Mouse (Mus musculus) hindbrain, embryonic 11.5 days (tissue): ENCODE data around the gene Klf3. TPM values are rescaled to one million over a fixed set of nuclear protein-coding genes. Genes with fewer than 3 reads are reported as not detected.

Experiments
- ATAC-seq: fragments of 200-750 bp; cut with Nextera tagmentation; 2 replicates; pipeline ENCODE4 v1.8.0; 2017; ENCODE audit warnings: mild to moderate bottlenecking, moderate TSS enrichment, moderate library complexity; ENCODE audit not compliant: low FRiP score
- DNase-seq: peaks from one replicate; pipeline ENCODE4 v3.0.0-alpha.2; 2015; ENCODE audit warnings: low spot score
- H3K27ac ChIP-seq: fragments of 300-500 bp; sonication (generic); 2 replicates; pipeline ENCODE4 v1.5.1; 2014; ENCODE audit warnings: mild to moderate bottlenecking, low read depth, low read length
- H3K27me3 ChIP-seq: fragments of 300-500 bp; sonication (generic); 2 replicates; pipeline ENCODE4 v1.6.1; 2014; ENCODE audit warnings: mild to moderate bottlenecking, low read length, moderate library complexity, mixed read lengths; ENCODE audit not compliant: control insufficient read depth, insufficient read depth
- H3K36me3 ChIP-seq: fragments of 300-500 bp; sonication (generic); 2 replicates; pipeline ENCODE4 v1.6.1; 2014; ENCODE audit warnings: mild to moderate bottlenecking, low read length, moderate library complexity, mixed read lengths; ENCODE audit not compliant: control insufficient read depth, insufficient read depth
- H3K4me1 ChIP-seq: fragments of 300-500 bp; sonication (generic); replicated peaks from 2 replicates; pipeline ENCODE4 v1.6.1; 2014; ENCODE audit warnings: low read length, mixed read lengths; ENCODE audit not compliant: control insufficient read depth, insufficient read depth
- H3K4me2 ChIP-seq: fragments of 300-500 bp; sonication (generic); replicated peaks from 2 replicates; pipeline ENCODE4 v1.6.1; 2014; ENCODE audit warnings: mild to moderate bottlenecking, low read depth, low read length
- H3K4me3 ChIP-seq: fragments of 300-500 bp; sonication (generic); 2 replicates; pipeline ENCODE4 v1.5.1; 2014; ENCODE audit warnings: low read depth, low read length
- H3K9ac ChIP-seq: fragments of 300-500 bp; sonication (generic); 2 replicates; pipeline ENCODE4 v1.6.1; 2014; ENCODE audit warnings: low read depth, low read length
- H3K9me3 ChIP-seq: fragments of 300-500 bp; sonication (generic); 2 replicates; pipeline ENCODE4 v1.6.1; 2016; ENCODE audit warnings: low read length; ENCODE audit not compliant: control insufficient read depth
- WGBS: fragments of 180-500 bp; shearing (Covaris S2); extraction: QIAGEN DNeasy Blood & Tissue Kit; methylation state at CpG from one replicate; pipeline ENCODE4 v1.1.7; 2014; 5-methylcytosine and 5-hydroxymethylcytosine counted together
- polyA plus RNA-seq: library from polyadenylated mRNA; unstranded; fragments of >200 nt; fragmentation: Nextera tagmentation; extraction: Ambion mirVana; gene quantifications from 2 replicates; pipeline ENCODE4 v1.2.1, GENCODE M21; 2014

Klf3 gene
- polyA plus RNA-seq, 1 experiment from 2014 or later: 47.2 TPM

- 90% methylated on average over 1 of the region's 1 CpGs for WGBS
- Histone ChIP-seq H3K9ac (no peak overlapping the region), H3K36me3 (no peaks in the 10 kb centered on the region), H3K27me3 (no peaks in the 10 kb centered on the region), H3K27ac (no peak overlapping the region), H3K4me3 (no peak overlapping the region), H3K4me2 (no peak overlapping the region), H3K9me3 (no peaks in the 10 kb centered on the region), H3K4me1 (no peaks in the 10 kb centered on the region)
- ATAC-seq: no peak
- DNase-seq: no peak
Observed at GRCm38 (mm10) chr5:64834213-64834612, 31.0 kb downstream of the Klf3 start.

- 88% methylated on average over 4 of the region's 4 CpGs for WGBS
- Histone ChIP-seq H3K9ac (no peak overlapping the region), H3K27me3 (no peaks in the 10 kb centered on the region), H3K4me1 (no peaks in the 10 kb centered on the region), H3K4me3 (no peak overlapping the region), H3K36me3 (no peaks in the 10 kb centered on the region), H3K4me2 (no peak overlapping the region), H3K27ac (no peak overlapping the region), H3K9me3 (no peaks in the 10 kb centered on the region)
- ATAC-seq (no peak), DNase-seq (no peak)
Observed at GRCm38 (mm10) chr5:64835295-64835694, 32.1 kb downstream of the Klf3 start.

GRCm38 (mm10) chr5:64839016-64839599, 35.9 kb downstream of the Klf3 start:
- WGBS: 81% methylated on average over 6 of the region's 6 CpGs
- Histone ChIP-seq H3K4me3 (no peak overlapping the region), H3K4me2 (no peak overlapping the region), H3K27ac (no peak overlapping the region), H3K9me3 (no peaks in the 10 kb centered on the region), H3K9ac (no peak overlapping the region), H3K27me3 (no peaks in the 10 kb centered on the region), H3K4me1 (no peaks in the 10 kb centered on the region), H3K36me3 (no peaks in the 10 kb centered on the region)
- DNase-seq (no peak), ATAC-seq (no peak)

- Histone ChIP-seq H3K4me2 (no peak overlapping the region), H3K9me3 (no peaks in the 10 kb centered on the region), H3K9ac (no peak overlapping the region), H3K4me3 (no peak overlapping the region), H3K27me3 (no peaks in the 10 kb centered on the region), H3K36me3 (no peaks in the 10 kb centered on the region), H3K27ac (no peak overlapping the region), H3K4me1 (no peaks in the 10 kb centered on the region)
- no peak for ATAC-seq
- DNase-seq: no peak
- WGBS: 56% methylated on average over 1 of the region's 1 CpGs
Observed at GRCm38 (mm10) chr5:64840087-64840486, 36.9 kb downstream of the Klf3 start.

GRCm38 (mm10) chr5:64844622-64845021, 41.4 kb downstream of the Klf3 start:
- ATAC-seq (no peak), DNase-seq (no peak)
- Histone ChIP-seq H3K4me1 (no peaks in the 10 kb centered on the region), H3K4me3 (no peak overlapping the region), H3K9me3 (no peaks in the 10 kb centered on the region), H3K36me3 (no peaks in the 10 kb centered on the region), H3K9ac (no peak overlapping the region), H3K27ac (no peak overlapping the region), H3K4me2 (no peak overlapping the region), H3K27me3 (no peaks in the 10 kb centered on the region)
- 88% methylated on average over 3 of the region's 3 CpGs for WGBS

GRCm38 (mm10) chr5:64847305-64847704, 44.1 kb downstream of the Klf3 start:
- Histone ChIP-seq H3K27me3 (no peaks in the 10 kb centered on the region), H3K27ac (no peak overlapping the region), H3K4me3 (no peak overlapping the region), H3K9ac (no peak overlapping the region), H3K36me3 (no peaks in the 10 kb centered on the region), H3K4me1 (no peaks in the 10 kb centered on the region), H3K4me2 (no peak overlapping the region), H3K9me3 (no peaks in the 10 kb centered on the region)
- WGBS: 84% methylated on average over 2 of the region's 2 CpGs
- no peak for DNase-seq
- ATAC-seq: no peak

GRCm38 (mm10) chr5:64849892-64850291, 46.7 kb downstream of the Klf3 start:
- 0 out of 2 replicates have a peak, but pooled peaks cover under 1% of the 10 kb centered on the region for H3K9me3 ChIP-seq
- H3K4me1 ChIP-seq: no peaks in the 10 kb centered on the region
- H3K4me3 ChIP-seq: no peak overlapping the region
- H3K4me2 ChIP-seq: no peak overlapping the region
- H3K27ac ChIP-seq: no peak overlapping the region
- H3K9ac ChIP-seq: no peak overlapping the region
- DNase-seq (no peak), ATAC-seq (no peak)
- no peaks in the 10 kb centered on the region for H3K36me3 ChIP-seq
- 92% methylated on average over 7 of the region's 7 CpGs for WGBS
- H3K27me3 ChIP-seq: no peaks in the 10 kb centered on the region

- H3K4me1 ChIP-seq: no peaks in the 10 kb centered on the region
- H3K4me3 ChIP-seq: no peak overlapping the region
- no peaks in the 10 kb centered on the region for H3K27me3 ChIP-seq
- H3K36me3 ChIP-seq: no peaks in the 10 kb centered on the region
- H3K9me3 ChIP-seq: 0 out of 2 replicates have a peak, but pooled peaks cover 6% of the 10 kb centered on the region
- DNase-seq (no peak), ATAC-seq (no peak)
- no peak overlapping the region for H3K4me2 ChIP-seq
- WGBS: 66% methylated on average over 5 of the region's 5 CpGs
- no peak overlapping the region for H3K9ac ChIP-seq
- no peak overlapping the region for H3K27ac ChIP-seq
Observed at GRCm38 (mm10) chr5:64852656-64853398, 49.6 kb downstream of the Klf3 start.

GRCm38 (mm10) chr5:64853421-64853820, 50.2 kb downstream of the Klf3 start:
- no peak for DNase-seq
- 90% methylated on average over 5 of the region's 5 CpGs for WGBS
- no peak for ATAC-seq
- no peak overlapping the region for H3K27ac ChIP-seq
- no peak overlapping the region for H3K4me2 ChIP-seq
- 0 out of 2 replicates have a peak, but pooled peaks cover 6% of the 10 kb centered on the region for H3K9me3 ChIP-seq
- H3K27me3 ChIP-seq: no peaks in the 10 kb centered on the region
- no peaks in the 10 kb centered on the region for H3K36me3 ChIP-seq
- no peak overlapping the region for H3K9ac ChIP-seq
- H3K4me1 ChIP-seq: no peaks in the 10 kb centered on the region
- no peak overlapping the region for H3K4me3 ChIP-seq
